Mouse (Mus musculus): ENCODE measurements around the gene Smarcad1.
"Not testable (repeated sequence)": the region's sequence is repeated elsewhere in the genome, so short reads cannot be mapped to it uniquely, and the experiment has no call there.

The Smarcad1 gene

DNA sequence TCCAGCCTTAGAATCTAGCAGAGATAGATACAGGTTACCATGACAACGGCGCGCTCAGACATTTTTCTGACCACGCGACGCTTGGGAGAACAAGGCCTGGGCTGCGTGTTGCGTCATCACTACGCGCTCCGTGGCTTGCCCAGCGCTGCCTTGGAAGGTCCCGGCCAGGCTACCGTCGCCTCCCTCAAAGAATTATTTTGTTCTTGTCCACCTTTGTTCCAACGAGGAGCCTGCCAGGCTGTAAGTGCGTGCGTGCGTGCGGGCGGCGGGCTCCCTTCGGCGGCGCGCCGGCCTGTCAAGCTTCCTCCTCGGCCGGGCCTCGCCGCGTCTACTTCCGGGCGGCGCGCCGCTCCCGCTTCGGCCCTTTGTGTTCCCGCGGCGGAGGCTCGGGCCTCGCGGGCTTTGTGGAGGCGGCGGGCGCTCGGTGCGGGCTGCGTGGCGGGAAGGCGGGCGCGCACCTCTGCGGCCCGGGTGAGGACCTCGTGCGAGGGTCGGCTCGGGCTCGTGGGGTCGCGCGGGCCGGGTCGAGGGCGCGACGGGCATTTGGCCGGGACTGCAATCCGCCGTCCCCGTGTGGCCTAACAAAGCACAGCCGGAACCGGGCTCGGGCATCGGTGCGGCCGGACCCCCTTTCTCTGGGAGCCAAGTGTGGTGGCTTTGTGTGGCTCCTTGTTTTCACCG, at the start of gene Smarcad1:
Gene Smarcad1 (plus strand): TSS at position 93 of the 681 bp plus-strand sequence.
- DNase-seq = peak; percentile 86

DNA sequence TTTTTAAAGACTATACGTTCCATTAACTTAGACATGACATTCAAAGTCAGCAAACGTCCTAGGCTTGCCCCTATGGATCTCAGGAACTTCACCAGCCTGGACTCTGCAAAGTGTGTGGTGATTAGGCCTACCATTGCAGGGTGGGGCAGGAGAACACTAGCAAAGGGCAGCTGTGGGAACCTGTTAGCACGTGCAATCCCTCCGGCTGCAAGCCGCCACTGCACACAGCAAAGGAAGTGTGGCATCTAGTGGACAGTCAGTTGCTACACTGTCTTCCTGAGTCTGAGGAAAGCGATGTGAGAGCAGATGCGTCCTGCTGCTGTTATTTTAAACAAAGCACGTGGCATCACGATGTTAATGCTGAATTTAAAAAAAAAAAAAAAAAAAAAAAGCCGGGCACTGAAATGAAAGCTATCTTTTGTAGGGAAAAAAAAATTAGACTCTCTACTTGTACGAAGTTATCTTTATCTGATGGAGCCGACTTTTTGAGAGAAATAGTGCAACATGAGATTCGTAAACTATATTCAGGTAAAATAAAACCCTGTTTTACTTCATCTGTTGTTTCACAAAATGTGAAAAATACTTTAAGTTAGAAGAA, 45.5 kb upstream of the Smarcad1 start:
- peak; percentile 8 for DNase-seq

DNA sequence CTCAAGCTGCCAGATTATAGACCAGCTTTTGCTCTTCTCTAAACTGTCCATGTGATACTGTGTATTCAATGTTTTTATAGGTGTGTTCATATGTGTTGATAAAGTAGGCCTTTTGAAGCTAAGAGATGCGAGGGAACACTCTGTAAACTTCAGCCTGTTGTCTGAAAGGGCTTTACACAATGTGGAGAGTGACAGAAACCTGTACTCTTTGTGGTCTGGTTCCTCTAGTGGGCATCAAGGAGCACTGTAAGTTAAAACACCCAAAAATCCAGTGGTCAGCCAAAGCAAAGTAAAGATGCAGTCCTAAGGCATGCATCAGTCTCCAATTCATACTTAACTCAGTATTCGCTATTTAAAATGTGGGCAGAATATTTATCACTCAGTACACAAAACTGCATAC, 44.6 kb upstream of the Smarcad1 start:
- DNase-seq = no peak

DNA sequence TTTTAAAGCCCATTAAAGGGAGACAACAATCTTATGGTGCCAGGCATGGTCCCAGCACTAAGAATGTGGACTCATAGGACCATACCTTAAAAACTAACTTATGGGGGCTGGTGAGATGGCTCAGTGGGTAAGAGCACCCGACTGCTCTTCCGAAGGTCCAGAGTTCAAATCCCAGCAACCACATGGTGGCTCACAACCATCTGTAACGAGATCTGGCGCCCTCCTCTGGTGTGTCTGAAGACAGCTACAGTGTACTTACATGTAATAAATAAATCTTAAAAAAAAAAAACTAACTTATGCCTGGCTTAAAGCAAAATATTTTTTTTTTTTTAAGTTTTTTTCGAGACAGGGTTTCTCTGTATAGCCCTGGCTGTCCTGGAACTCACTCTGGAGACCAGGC, 41.6 kb upstream of the Smarcad1 start:
- peak; percentile 29 for DNase-seq

DNA sequence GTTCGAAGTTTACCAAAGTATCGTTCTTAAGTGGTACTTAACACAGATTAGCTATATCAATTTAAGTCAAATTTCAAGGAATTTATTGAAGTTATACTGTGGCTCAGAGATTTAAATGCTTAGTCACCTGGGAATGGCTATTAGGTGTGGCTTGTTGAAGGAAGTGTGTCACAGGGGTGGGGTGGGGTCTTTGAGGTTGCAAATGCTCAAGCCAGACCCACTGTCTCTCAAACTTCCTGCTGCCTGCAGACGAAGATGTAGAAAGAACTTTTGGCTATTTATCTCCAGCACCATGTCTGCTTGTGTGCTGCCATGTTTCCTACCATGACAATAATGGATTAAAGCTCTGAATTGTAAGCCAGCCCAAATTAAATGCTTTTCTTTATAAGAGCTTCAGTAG, 40.2 kb upstream of the Smarcad1 start:
- DNase-seq = no peak

DNA sequence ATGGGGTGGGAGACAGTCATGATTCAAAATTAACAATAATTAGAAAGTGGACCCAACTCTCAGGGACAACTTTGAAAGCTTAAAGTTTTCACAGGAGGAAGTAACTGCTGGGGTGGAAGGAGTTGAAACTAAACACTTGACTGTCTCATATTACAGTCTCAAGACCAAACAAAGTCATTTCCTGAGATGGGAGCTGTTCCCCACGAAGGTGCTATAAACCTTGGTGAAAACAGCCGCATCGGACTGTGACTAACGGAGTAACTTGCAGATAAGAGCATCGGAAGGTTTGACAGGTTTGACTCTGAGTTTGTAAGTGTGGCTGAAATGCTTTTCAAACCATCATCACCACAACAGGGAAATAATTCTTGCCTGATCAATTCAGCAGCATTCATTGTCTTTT, 33.5 kb upstream of the Smarcad1 start:
- DNase-seq = no peak

DNA sequence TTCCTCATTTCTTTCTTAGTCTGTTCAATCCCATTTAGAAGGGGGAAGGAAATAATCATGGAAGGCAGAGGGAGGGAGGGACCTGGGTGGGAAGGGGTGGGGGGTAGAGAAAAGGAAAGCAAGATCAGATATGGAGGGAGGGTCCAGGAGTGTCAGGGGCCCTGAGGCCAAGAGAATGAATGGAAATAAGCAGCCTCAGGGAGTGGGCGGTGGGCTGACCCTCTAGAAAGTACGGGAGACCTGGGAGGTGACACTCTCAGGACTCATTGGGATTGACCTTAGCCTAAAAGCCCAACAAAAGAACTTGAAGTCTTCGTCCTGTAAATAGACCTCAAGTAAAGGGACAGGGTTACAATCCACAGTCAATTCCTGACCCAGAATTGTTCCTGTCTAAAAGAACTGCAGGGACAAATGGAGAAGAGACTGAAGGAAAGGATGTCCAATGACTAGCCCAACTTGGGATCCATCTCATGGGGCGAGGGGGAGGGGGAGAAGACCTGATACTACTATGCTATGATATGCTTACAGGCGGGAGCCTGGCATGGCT, 30.9 kb upstream of the Smarcad1 start:
- no peak for DNase-seq

DNA sequence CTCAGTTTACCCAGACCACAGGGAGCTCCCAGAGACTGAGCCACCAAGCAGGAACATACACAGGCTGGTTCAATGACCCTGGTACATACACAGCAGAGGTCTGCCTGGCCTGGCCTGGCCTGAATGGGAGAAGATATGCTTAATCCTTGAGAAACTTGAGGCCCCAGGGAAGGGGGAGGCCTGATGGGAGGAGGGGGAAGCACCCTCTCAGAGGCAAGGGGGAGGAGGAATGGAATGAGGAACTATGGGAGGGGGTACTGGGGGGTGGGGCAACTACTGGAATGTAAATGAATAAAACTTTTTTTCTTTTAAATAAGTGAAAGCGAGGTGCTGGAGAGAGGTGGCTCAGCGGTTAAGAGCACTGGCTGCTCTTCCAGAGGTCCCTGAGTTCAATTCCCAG, 30.2 kb upstream of the Smarcad1 start:
- no peak for DNase-seq

DNA sequence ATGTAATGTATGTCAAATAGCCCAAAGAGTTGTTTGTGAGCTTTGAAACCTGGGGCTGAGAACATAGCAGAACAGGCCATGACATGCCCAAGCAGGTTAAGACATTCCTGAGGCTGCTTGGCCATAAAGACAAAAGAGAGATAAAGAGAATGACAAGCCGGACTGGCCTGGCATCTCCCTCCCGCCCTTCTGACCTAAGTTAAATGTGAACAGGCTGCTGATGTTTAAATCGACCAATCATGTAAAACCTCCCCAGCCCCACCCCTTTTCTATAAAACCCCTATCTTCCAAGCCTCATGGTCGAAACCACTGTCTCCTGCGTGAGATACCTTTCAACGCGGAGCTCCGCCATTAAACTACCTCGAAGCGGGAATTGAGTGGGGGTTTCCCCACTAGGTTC, 24.8 kb upstream of the Smarcad1 start:
- DNase-seq = no peak

DNA sequence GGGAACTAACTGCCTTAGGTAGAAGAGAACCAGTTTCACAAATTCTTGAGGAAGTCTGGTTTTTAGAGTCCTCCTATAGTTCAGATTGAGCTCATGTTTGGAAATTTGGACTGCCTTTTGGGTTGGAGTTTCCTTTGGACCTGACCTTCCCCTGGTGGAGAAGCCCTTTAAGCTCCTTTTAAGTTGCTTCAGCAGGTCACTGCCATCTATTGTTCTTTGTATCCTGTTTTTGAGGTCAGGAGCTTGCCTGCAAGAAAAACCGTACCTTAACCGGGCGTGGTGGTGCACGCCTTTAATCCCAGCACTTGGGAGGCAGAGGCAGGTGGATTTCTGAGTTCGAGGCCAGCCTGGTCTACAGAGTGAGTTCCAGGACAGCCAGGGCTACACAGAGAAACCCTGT, 23.4 kb upstream of the Smarcad1 start:
- not testable (repeated sequence) for DNase-seq

DNA sequence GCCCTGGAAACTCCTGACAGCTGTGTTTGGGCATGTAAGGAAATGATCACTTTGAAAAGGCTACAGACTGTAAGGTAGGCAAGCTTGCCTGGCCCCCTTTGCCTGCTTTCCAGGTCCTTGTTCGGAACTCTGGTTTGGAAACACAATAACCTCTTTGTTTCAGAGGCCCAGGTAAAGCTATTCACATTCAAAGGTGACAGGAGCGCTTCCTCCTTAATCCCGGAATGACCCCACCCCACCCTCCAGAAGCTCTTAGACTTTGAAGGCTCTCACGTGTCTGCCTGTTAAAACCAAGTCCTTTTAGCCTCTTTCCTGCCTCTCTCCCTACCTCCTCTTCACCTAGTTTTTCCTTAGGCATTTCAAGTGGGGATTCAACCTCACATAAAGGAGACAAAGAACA, 20.5 kb upstream of the Smarcad1 start:
- no peak for DNase-seq

DNA sequence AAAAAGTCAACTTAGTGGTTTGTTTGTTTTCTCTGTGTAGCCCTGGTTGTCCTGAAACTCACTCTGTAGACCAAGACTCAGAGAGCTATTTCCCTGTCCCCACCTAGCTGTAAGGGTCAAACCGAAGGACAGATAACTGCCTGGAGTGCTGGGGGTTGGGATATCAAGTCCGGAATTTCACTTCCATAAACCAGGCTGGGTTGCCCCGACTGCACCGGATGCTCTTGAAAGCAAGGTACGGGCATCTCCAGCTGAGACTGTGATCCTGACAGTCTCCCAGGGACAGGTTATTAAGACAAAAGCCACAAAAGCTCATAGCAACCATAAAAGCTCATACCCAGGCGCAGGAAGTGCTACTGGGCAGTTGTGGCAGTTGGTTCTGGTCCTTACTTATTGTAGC, 19.3 kb upstream of the Smarcad1 start:
- DNase-seq = no peak

DNA sequence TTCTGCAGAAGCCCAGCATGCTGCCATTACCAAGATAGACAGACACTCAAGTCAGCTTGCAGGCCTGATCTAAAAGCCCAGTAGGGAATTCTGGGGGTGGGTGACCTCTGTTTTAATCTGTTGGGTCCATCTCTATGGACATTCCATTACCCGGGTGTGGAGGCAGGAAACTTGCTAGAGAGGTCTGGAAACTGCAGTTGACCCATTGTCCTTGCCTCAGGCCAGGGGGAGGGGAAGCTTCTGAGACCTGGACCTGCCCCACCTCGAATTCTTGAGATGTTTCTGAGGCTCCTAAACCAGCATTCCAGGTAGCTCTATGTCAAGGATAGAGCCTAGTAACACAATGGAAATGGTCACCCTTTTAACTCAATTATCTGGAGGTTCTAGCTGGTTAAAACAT, 17.7 kb upstream of the Smarcad1 start:
- no peak for DNase-seq

DNA sequence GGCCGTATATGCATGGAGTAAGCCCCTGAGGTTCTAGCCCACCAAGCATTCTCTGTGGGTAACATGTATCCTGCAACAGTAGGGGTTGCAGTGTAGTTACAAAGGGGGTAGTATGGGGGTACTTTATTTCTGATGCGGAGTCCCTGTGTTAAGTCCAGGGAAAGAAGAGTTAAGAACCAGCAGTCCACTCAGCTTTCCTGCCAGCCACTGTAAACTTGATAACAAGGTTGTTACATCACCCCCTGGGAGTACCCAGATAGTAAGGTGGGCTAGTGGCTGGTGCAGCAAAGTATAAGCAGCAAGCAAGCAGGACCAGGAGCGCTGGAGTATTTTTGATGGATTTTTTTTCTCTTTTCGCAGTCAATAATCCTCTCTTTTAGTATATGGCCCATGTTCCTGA, 17.3 kb upstream of the Smarcad1 start:
- no peak for DNase-seq

DNA sequence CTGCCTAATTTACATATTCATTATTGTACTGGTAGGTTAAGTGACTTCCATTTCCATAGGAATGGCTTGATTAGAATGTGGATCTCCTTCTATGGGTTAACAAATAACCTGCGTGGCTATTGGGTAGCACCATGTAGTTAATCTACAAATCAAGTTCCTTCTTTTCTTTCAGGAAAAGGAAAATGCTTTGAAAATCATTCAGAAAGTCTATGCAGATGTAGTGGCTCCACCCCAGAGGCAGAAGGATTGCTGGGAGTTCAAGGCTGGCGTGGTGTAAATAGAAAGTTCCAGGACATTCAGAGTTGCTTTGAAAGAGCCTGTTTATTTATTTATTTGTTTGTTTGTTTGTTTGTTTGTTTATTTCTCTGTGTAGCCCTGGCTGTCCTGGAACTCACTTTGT, 7.7 kb upstream of the Smarcad1 start:
- DNase-seq = no peak

DNA sequence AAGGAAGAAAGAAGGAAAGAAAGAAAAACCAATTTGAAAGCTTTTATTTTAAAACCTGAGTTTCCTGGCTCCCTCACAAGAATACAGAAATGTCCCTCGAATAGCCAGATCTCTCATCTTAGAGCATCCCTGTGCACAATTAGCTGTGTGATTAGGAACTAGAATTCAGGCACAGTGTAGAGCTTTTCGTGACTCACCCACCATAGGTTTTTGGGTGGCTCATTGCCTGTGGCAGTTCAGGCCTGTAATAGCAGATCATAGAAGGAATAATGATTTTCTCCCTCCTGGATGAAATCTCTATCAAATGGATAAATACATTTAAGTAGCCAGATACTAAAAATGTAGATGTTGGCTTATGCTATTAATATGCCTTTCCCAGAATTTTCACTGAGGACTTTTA, 6.9 kb upstream of the Smarcad1 start:
- DNase-seq = no peak

DNA sequence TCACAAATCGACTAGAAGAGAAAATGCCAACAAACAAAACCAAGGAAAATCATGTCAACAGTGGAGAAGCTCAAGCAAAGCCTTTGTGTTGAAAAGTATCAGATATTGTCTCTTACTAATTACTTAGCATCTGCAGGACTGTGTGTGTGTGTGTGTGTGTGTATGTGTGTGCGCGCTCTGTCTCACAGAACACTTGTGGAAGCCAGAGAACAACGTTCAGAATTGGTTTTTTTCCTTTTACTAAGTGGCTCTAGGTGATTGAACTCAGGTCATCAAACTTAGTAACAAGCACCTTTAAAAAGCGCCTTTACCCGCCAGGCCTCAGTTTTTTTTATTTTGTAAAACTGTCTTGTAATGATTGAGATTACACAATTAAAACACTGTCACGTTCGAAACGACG, 451 bp upstream of the Smarcad1 start:
- DNase-seq = no peak

DNA sequence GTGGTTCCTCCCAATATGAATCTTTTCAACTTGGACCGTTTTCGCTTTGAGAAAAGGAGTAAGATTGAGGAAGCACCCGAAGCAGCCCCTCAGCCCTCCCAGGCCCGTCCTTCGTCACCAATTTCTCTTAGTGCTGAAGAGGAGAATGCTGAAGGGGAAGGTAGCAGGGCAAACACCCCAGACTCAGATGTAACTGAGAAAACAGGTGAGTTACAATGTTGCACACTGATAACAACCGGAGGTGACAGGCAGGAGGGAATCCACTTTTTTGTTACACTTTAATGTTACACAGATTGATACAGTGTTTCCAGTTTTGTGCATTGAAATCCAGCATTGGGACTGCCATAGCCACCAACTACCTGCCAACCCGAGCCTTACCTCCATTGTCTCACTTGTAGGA, 858 bp downstream of the Smarcad1 start:
- DNase-seq = no peak

DNA sequence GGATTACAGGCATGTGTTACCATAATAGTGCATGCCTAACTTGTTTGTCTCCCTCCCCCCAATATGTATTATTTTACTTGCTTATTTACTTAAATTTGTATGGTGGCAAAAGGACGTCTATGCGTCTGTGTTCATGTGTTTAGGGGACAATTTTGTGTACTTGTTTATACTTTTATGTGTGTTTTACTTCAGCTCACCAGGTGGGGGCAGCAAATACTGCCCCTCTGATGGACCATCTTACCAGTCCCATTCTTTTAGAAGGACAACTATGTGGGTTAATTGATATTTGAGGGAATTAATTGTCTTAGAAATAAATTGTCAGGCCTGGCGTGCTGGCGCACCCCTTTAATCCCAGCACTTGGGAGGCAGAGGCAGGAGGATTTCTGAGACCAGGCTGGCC, 6.7 kb downstream of the Smarcad1 start:
- peak; percentile 14 for DNase-seq

DNA sequence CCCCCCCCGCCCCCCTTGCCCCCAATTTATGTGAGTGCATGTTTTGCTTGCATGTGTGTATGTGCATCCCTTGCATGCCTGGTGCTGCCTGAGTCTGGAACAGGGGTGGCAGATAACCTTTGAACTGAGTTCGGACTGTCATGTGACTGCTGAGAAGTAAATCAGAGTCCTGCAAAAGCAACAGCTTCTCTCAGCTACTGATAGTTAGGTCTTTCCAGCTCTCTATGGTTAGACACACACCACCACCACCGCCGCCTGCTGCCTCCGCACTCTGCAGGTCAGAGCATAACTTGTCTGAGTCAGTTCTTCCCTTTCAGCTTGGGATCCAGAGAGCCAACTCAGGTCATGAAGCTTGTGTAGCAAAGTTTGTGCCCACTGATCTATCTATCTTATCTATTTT, 14.2 kb downstream of the Smarcad1 start:
- DNase-seq = no peak

DNA sequence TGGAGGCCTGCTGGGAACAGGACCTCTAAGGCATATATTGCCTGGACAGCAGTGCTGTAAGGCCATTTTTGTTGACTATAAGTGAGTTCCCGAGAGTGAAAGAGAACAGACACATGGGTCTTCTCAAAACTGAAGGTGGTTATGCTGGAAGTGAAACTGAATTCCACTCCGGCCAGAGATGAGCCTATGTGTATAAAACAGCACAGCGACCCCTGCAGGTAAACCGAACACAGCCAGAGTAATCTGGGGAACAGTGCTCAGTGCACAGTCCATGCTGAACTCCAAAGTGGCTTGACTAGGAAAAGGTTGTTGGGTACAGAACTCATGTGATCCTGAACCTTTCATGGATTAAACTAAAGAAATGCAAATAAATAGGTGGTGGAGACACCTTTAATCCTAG, 14.8 kb downstream of the Smarcad1 start:
- peak; percentile 33 for DNase-seq

DNA sequence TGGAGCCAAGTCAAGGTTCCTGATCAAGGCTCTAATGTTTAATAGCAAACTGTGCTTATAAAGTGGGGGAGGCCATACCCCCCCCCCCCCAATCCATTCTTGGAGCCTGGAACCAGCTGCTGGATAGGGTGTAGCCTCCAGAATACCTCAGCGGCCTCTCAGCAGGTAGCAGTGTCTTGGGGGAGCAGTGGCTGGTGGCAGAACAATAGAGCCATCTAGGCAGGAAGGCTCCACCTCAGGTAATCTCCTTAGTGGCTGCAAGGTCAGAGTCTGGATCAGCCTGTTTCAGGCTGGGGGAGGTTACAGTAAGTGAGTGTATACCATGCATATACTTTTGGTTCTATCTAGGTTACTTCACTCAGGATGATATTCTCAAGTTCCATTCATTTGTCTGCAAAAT, 18.7 kb downstream of the Smarcad1 start:
- DNase-seq = no peak

DNA sequence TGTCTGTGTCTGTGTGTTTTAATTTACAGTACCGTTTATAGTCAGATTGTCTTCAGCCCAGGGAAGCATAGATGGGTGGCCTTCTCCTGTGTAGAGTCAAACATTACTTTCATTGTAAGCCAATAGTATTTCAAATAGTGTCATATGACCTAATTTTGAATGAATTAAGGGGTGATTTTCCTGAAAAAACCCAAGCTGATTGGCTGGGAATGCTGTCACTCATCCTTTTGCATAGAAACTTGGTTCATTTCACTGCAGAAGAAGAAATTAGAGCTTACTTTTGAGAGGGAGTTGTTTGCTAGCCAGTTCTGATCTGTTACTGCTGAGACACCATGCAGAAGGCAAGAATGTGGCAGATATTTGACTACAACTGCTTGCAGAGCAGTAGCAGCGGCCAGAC, 32.8 kb downstream of the Smarcad1 start:
- no peak for DNase-seq

DNA sequence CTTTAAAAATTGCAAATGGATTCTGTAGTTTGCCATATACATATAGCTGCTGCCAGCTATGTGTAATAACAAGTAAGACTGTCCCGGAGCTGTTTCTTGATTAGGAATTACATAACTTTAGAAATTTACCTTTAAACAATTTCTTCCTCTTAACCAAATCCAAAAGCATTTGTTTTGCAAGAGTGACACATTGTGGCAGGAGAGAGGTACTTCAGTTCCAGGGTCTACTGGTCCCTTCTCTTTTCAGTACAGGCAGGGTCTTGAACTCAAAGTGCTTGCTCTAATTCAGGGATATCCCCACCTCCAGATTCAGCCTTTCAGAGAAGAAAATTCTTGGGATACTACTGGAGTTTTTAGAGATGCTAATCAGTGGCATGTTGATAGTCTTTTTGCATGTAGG, 36.8 kb downstream of the Smarcad1 start:
- DNase-seq = no peak

DNA sequence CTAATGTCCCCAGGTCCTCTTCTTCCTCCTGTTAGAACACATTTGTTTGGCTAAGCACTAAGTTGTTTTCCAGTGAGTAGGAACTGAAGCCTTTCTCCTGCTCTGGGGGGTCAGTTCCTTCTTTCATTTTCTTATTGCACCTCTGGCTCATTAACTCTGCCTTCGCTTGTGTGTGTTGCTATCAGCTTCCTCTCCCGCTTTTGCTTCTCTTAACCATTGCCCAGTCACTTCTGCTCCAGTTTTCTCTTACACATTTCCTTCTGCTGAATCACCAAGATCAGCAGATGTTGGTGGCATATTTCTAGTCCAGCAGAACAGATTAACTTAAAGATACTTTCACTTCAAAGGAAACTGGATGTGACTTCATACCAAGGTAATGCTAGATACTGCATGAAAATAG, 72.5 kb downstream of the Smarcad1 start:
- no peak for DNase-seq
